Mouse (Mus musculus) hindbrain, embryonic 11.5 days (tissue): ENCODE results near the gene Slc12a8. TPM values are rescaled to one million over a fixed set of nuclear protein-coding genes. Genes with fewer than 3 reads are reported as not detected.
A peak's percentile ranks its signal among the peaks of the same experiment; 100 is the strongest.

Experiments used
- ATAC-seq: fragments of 200-750 bp; cut with Nextera tagmentation; 2 replicates; pipeline ENCODE4 v1.8.0; 2017; ENCODE audit warnings: mild to moderate bottlenecking, moderate TSS enrichment, moderate library complexity; ENCODE audit not compliant: low FRiP score
- DNase-seq: peaks from one replicate; pipeline ENCODE4 v3.0.0-alpha.2; 2015; ENCODE audit warnings: low spot score
- H3K27ac ChIP-seq: fragments of 300-500 bp; sonication (generic); 2 replicates; pipeline ENCODE4 v1.5.1; 2014; ENCODE audit warnings: mild to moderate bottlenecking, low read depth, low read length
- H3K27me3 ChIP-seq: fragments of 300-500 bp; sonication (generic); 2 replicates; pipeline ENCODE4 v1.6.1; 2014; ENCODE audit warnings: mild to moderate bottlenecking, low read length, moderate library complexity, mixed read lengths; ENCODE audit not compliant: control insufficient read depth, insufficient read depth
- H3K36me3 ChIP-seq: fragments of 300-500 bp; sonication (generic); 2 replicates; pipeline ENCODE4 v1.6.1; 2014; ENCODE audit warnings: mild to moderate bottlenecking, low read length, moderate library complexity, mixed read lengths; ENCODE audit not compliant: control insufficient read depth, insufficient read depth
- H3K4me1 ChIP-seq: fragments of 300-500 bp; sonication (generic); replicated peaks from 2 replicates; pipeline ENCODE4 v1.6.1; 2014; ENCODE audit warnings: low read length, mixed read lengths; ENCODE audit not compliant: control insufficient read depth, insufficient read depth
- H3K4me2 ChIP-seq: fragments of 300-500 bp; sonication (generic); replicated peaks from 2 replicates; pipeline ENCODE4 v1.6.1; 2014; ENCODE audit warnings: mild to moderate bottlenecking, low read depth, low read length
- H3K4me3 ChIP-seq: fragments of 300-500 bp; sonication (generic); 2 replicates; pipeline ENCODE4 v1.5.1; 2014; ENCODE audit warnings: low read depth, low read length
- H3K9ac ChIP-seq: fragments of 300-500 bp; sonication (generic); 2 replicates; pipeline ENCODE4 v1.6.1; 2014; ENCODE audit warnings: low read depth, low read length
- H3K9me3 ChIP-seq: fragments of 300-500 bp; sonication (generic); 2 replicates; pipeline ENCODE4 v1.6.1; 2016; ENCODE audit warnings: low read length; ENCODE audit not compliant: control insufficient read depth
- WGBS: fragments of 180-500 bp; shearing (Covaris S2); extraction: QIAGEN DNeasy Blood & Tissue Kit; methylation state at CpG from one replicate; pipeline ENCODE4 v1.1.7; 2014; 5-methylcytosine and 5-hydroxymethylcytosine counted together
- polyA plus RNA-seq: library from polyadenylated mRNA; unstranded; fragments of >200 nt; fragmentation: Nextera tagmentation; extraction: Ambion mirVana; gene quantifications from 2 replicates; pipeline ENCODE4 v1.2.1, GENCODE M21; 2014

Slc12a8 gene
- polyA plus RNA-seq, 1 experiment from 2014 or later, result 1.2 TPM

- no peak for ATAC-seq
- no peaks in the 10 kb centered on the region for H3K9me3 ChIP-seq
- no peaks in the 10 kb centered on the region for H3K36me3 ChIP-seq
- WGBS, result 86% methylated on average over 6 of the region's 6 CpGs
- peak overlapping the region; percentile 45; the same call in 1 of the 2 replicates for H3K27ac ChIP-seq
- no peaks in the 10 kb centered on the region for H3K27me3 ChIP-seq
- H3K9ac ChIP-seq, result no peak overlapping the region
- H3K4me1 ChIP-seq, result peaks cover 3% of the 10 kb centered on the region; the same call in 1 of the 2 replicates
- H3K4me2 ChIP-seq, result no peak overlapping the region
- no peak overlapping the region for H3K4me3 ChIP-seq
- no peak for DNase-seq
These were observed 174.0 kb downstream of the Slc12a8 start for GRCm38 (mm10) chr16:33690975-33691747.

GRCm38 (mm10) chr16:33693553-33693952 is 176.4 kb downstream of the Slc12a8 start:
- DNase-seq, result no peak
- WGBS, result 79% methylated on average over 1 of the region's 1 CpGs
- Histone ChIP-seq H3K9ac (no peak overlapping the region), H3K4me2 (no peak overlapping the region), H3K27me3 (no peaks in the 10 kb centered on the region), H3K4me1 (peaks cover 6% of the 10 kb centered on the region; the same call in 1 of the 2 replicates), H3K36me3 (no peaks in the 10 kb centered on the region), H3K27ac (no peak overlapping the region), H3K9me3 (no peaks in the 10 kb centered on the region), H3K4me3 (no peak overlapping the region)
- no peak for ATAC-seq

GRCm38 (mm10) chr16:33696811-33697575 is 179.9 kb downstream of the Slc12a8 start:
- peak overlapping the region; percentile 51 for H3K27ac ChIP-seq
- ATAC-seq, result no peak
- H3K4me1 ChIP-seq, result peaks cover 6% of the 10 kb centered on the region; the same call in 1 of the 2 replicates

GRCm38 (mm10) chr16:33697576-33698276 is 180.6 kb downstream of the Slc12a8 start:
- peak overlapping the region; percentile 51 for H3K27ac ChIP-seq
- H3K9ac ChIP-seq, result no peak overlapping the region
- DNase-seq, result no peak
- 44% methylated on average over 9 of the region's 9 CpGs for WGBS
- H3K27me3 ChIP-seq, result no peaks in the 10 kb centered on the region
- H3K4me3 ChIP-seq, result no peak overlapping the region
- H3K4me2 ChIP-seq, result no peak overlapping the region
- peaks cover 6% of the 10 kb centered on the region; the same call in 1 of the 2 replicates for H3K4me1 ChIP-seq
- no peaks in the 10 kb centered on the region for H3K9me3 ChIP-seq
- ATAC-seq, result no peak
- no peaks in the 10 kb centered on the region for H3K36me3 ChIP-seq

More at GRCm38 (mm10) chr16:33696811-33697575, 179.9 kb downstream of the Slc12a8 start:
- Histone ChIP-seq H3K9me3 (no peaks in the 10 kb centered on the region), H3K36me3 (no peaks in the 10 kb centered on the region), H3K27me3 (no peaks in the 10 kb centered on the region), H3K9ac (no peak overlapping the region), H3K4me2 (no peak overlapping the region), H3K4me3 (no peak overlapping the region)
- DNase-seq, result no peak
- WGBS, result 70% methylated on average over 13 of the region's 13 CpGs

- Histone ChIP-seq H3K4me3 (no peak overlapping the region), H3K9ac (no peak overlapping the region), H3K4me2 (no peak overlapping the region), H3K9me3 (no peaks in the 10 kb centered on the region), H3K4me1 (peaks cover 6% of the 10 kb centered on the region; the same call in 1 of the 2 replicates), H3K27ac (no peak overlapping the region), H3K36me3 (no peaks in the 10 kb centered on the region), H3K27me3 (no peaks in the 10 kb centered on the region)
- no peak for DNase-seq
- WGBS, result 70% methylated on average over 12 of the region's 12 CpGs
- ATAC-seq, result no peak
These were observed 181.2 kb downstream of the Slc12a8 start for GRCm38 (mm10) chr16:33698277-33698790.

- ATAC-seq (no peak), DNase-seq (no peak)
- 58% methylated on average over 4 of the region's 5 CpGs for WGBS
- H3K36me3 ChIP-seq, result no peaks in the 10 kb centered on the region
- H3K27me3 ChIP-seq, result no peaks in the 10 kb centered on the region
- peaks cover 6% of the 10 kb centered on the region; the same call in 1 of the 2 replicates for H3K4me1 ChIP-seq
- no peak overlapping the region for H3K9ac ChIP-seq
- no peaks in the 10 kb centered on the region for H3K9me3 ChIP-seq
- H3K4me2 ChIP-seq, result no peak overlapping the region
- H3K27ac ChIP-seq, result no peak overlapping the region
- no peak overlapping the region for H3K4me3 ChIP-seq
These were observed 183.5 kb downstream of the Slc12a8 start for GRCm38 (mm10) chr16:33700584-33700983.

GRCm38 (mm10) chr16:33701872-33702271 is 184.7 kb downstream of the Slc12a8 start:
- Histone ChIP-seq H3K4me1 (peaks cover 4% of the 10 kb centered on the region; the same call in 1 of the 2 replicates), H3K4me2 (no peak overlapping the region)

GRCm38 (mm10) chr16:33704289-33704688 is 187.2 kb downstream of the Slc12a8 start:
- Histone ChIP-seq H3K9ac (no peak overlapping the region), H3K36me3 (no peaks in the 10 kb centered on the region), H3K27ac (no peak overlapping the region), H3K4me1 (no peaks in the 10 kb centered on the region), H3K4me3 (no peak overlapping the region), H3K27me3 (no peaks in the 10 kb centered on the region), H3K9me3 (no peaks in the 10 kb centered on the region), H3K4me2 (no peak overlapping the region)
- ATAC-seq, result no peak
- WGBS, result 83% methylated on average over 9 of the region's 9 CpGs
- DNase-seq, result no peak

More at GRCm38 (mm10) chr16:33701872-33702271, 184.7 kb downstream of the Slc12a8 start:
- WGBS, result 91% methylated on average over 4 of the region's 4 CpGs
- Histone ChIP-seq H3K9ac (no peak overlapping the region), H3K27me3 (no peaks in the 10 kb centered on the region), H3K9me3 (no peaks in the 10 kb centered on the region), H3K4me3 (no peak overlapping the region), H3K27ac (no peak overlapping the region), H3K36me3 (no peaks in the 10 kb centered on the region)
- no peak for DNase-seq
- no peak for ATAC-seq
